Mouse (Mus musculus) intestine, embryonic 15.5 days (tissue): ENCODE results near the gene Mrpl45. TPM values are rescaled to one million over a fixed set of nuclear protein-coding genes. Genes with fewer than 3 reads are reported as not detected.
A peak's percentile ranks its signal among the peaks of the same experiment; 100 is the strongest.

ENCODE experiments used
- ATAC-seq: fragments of 200-750 bp; cut with Nextera tagmentation; 2 replicates; pipeline ENCODE4 v1.8.0; 2017; ENCODE audit warnings: moderate TSS enrichment, moderate library complexity
- H3K27ac ChIP-seq: fragments of 300-500 bp; sonication (generic); 2 replicates; pipeline ENCODE4 v1.5.1; 2015; ENCODE audit warnings: mild to moderate bottlenecking, inconsistent platforms
- H3K27me3 ChIP-seq: fragments of 300-500 bp; sonication (generic); replicated peaks from 2 replicates; pipeline ENCODE4 v1.6.1; 2015; ENCODE audit warnings: inconsistent platforms
- H3K36me3 ChIP-seq: fragments of 300-500 bp; sonication (generic); 2 replicates; pipeline ENCODE4 v1.6.1; 2015; ENCODE audit warnings: inconsistent platforms
- H3K4me1 ChIP-seq: fragments of 300-500 bp; sonication (generic); replicated peaks from 2 replicates; pipeline ENCODE4 v1.6.1; 2015; ENCODE audit warnings: inconsistent platforms
- H3K4me2 ChIP-seq: fragments of 300-500 bp; sonication (generic); replicated peaks from 2 replicates; pipeline ENCODE4 v1.6.1; 2015; ENCODE audit warnings: mild to moderate bottlenecking, inconsistent platforms
- H3K4me3 ChIP-seq: fragments of 300-500 bp; sonication (generic); replicated peaks from 2 replicates; pipeline ENCODE4 v1.5.1; 2015; ENCODE audit warnings: inconsistent platforms
- H3K9ac ChIP-seq: fragments of 300-500 bp; sonication (generic); 2 replicates; pipeline ENCODE4 v1.6.1; 2015; ENCODE audit warnings: inconsistent platforms
- H3K9me3 ChIP-seq: fragments of 300-500 bp; sonication (generic); 2 replicates; pipeline ENCODE4 v1.6.1; 2016; ENCODE audit warnings: inconsistent platforms
- WGBS: fragments of 180-500 bp; shearing (Covaris S2); methylation state at CpG from one replicate; pipeline ENCODE4 v1.1.7; 2015; 5-methylcytosine and 5-hydroxymethylcytosine counted together
- polyA plus RNA-seq: library from polyadenylated mRNA; unstranded; fragments of >200 nt; fragmentation: Nextera tagmentation; extraction: Ambion mirVana; gene quantifications from 2 replicates; pipeline ENCODE4 v1.2.1, GENCODE M21; 2015

Gene Mrpl45
- polyA plus RNA-seq, 1 experiment from 2014 or later = 60.3 TPM

- Histone ChIP-seq H3K27ac (peak within 1 kb of the TSS; percentile 97), H3K4me1 (peaks cover 13% of the 10 kb centered on the region), H3K9ac (peak within 1 kb of the TSS; percentile 100), H3K9me3 (no peaks in the 10 kb centered on the region), H3K4me3 (peak within 1 kb of the TSS; percentile 100), H3K36me3 (no peaks in the 10 kb centered on the region), H3K4me2 (peak within 1 kb of the TSS; percentile 72), H3K27me3 (no peaks in the 10 kb centered on the region)
- WGBS = under 1% methylated on average over 32 of the region's 83 CpGs
- ATAC-seq = peak; percentile 80
Measured at GRCm38 (mm10) chr11:97280216-97280861, 35.2 kb upstream of the Mrpl45 start, which contains the start of gene Npepps. TSS of gene Npepps (minus strand) at chr11:97280638.

- no peak overlapping the region for H3K4me3 ChIP-seq
- no peak overlapping the region for H3K9ac ChIP-seq
- H3K9me3 ChIP-seq = no peaks in the 10 kb centered on the region
- H3K27ac ChIP-seq = no peak overlapping the region
- H3K36me3 ChIP-seq = no peaks in the 10 kb centered on the region
- H3K4me2 ChIP-seq = no peak overlapping the region
- H3K4me1 ChIP-seq = peaks cover 13% of the 10 kb centered on the region
- H3K27me3 ChIP-seq = no peaks in the 10 kb centered on the region
- WGBS = 69% methylated on average over 6 of the region's 6 CpGs
- ATAC-seq = no peak
Measured at GRCm38 (mm10) chr11:97282179-97282578, 33.3 kb upstream of the Mrpl45 start.

- Histone ChIP-seq H3K27me3 (no peaks in the 10 kb centered on the region), H3K4me2 (no peak overlapping the region), H3K9ac (no peak overlapping the region), H3K9me3 (no peaks in the 10 kb centered on the region), H3K27ac (no peak overlapping the region), H3K4me3 (no peak overlapping the region), H3K36me3 (no peaks in the 10 kb centered on the region), H3K4me1 (0 out of 2 replicates have a peak, but pooled peaks cover 5% of the 10 kb centered on the region)
- no peak for ATAC-seq
- WGBS = 77% methylated on average over 4 of the region's 4 CpGs
Measured at GRCm38 (mm10) chr11:97284854-97285253, 30.7 kb upstream of the Mrpl45 start.

GRCm38 (mm10) chr11:97285852-97286775, 29.4 kb upstream of the Mrpl45 start:
- 68% methylated on average over 9 of the region's 9 CpGs for WGBS
- Histone ChIP-seq H3K9me3 (no peaks in the 10 kb centered on the region), H3K4me2 (no peak overlapping the region), H3K36me3 (no peaks in the 10 kb centered on the region), H3K4me3 (no peak overlapping the region), H3K27me3 (no peaks in the 10 kb centered on the region), H3K27ac (no peak overlapping the region), H3K9ac (no peak overlapping the region), H3K4me1 (0 out of 2 replicates have a peak, but pooled peaks cover 5% of the 10 kb centered on the region)
- no peak for ATAC-seq

- Histone ChIP-seq H3K27me3 (no peaks in the 10 kb centered on the region), H3K4me2 (no peak overlapping the region), H3K36me3 (no peaks in the 10 kb centered on the region), H3K9me3 (no peaks in the 10 kb centered on the region), H3K4me3 (no peak overlapping the region), H3K4me1 (0 out of 2 replicates have a peak, but pooled peaks cover 5% of the 10 kb centered on the region), H3K27ac (no peak overlapping the region), H3K9ac (no peak overlapping the region)
- WGBS = 42% methylated on average over 6 of the region's 6 CpGs
- no peak for ATAC-seq
Measured at GRCm38 (mm10) chr11:97286973-97287372, 28.5 kb upstream of the Mrpl45 start.

- no peaks in the 10 kb centered on the region for H3K36me3 ChIP-seq
- ATAC-seq = no peak
- H3K9me3 ChIP-seq = no peaks in the 10 kb centered on the region
Measured at GRCm38 (mm10) chr11:97287643-97288042, 27.9 kb upstream of the Mrpl45 start.

GRCm38 (mm10) chr11:97289276-97290230, 26.0 kb upstream of the Mrpl45 start:
- WGBS = 55% methylated on average over 12 of the region's 12 CpGs
- no peak overlapping the region for H3K4me3 ChIP-seq
- no peak overlapping the region for H3K27ac ChIP-seq
- H3K4me1 ChIP-seq = 0 out of 2 replicates have a peak, but pooled peaks cover 5% of the 10 kb centered on the region
- no peak overlapping the region for H3K9ac ChIP-seq
- no peaks in the 10 kb centered on the region for H3K9me3 ChIP-seq
- H3K4me2 ChIP-seq = no peak overlapping the region
- H3K27me3 ChIP-seq = no peaks in the 10 kb centered on the region
- H3K36me3 ChIP-seq = no peaks in the 10 kb centered on the region
- no peak for ATAC-seq

More at GRCm38 (mm10) chr11:97287643-97288042, 27.9 kb upstream of the Mrpl45 start:
- no peak overlapping the region for H3K9ac ChIP-seq
- no peak overlapping the region for H3K4me3 ChIP-seq
- H3K27me3 ChIP-seq = no peaks in the 10 kb centered on the region
- H3K27ac ChIP-seq = no peak overlapping the region
- H3K4me1 ChIP-seq = 0 out of 2 replicates have a peak, but pooled peaks cover 5% of the 10 kb centered on the region
- H3K4me2 ChIP-seq = no peak overlapping the region

GRCm38 (mm10) chr11:97292731-97293130, 22.8 kb upstream of the Mrpl45 start:
- no peak for ATAC-seq
- H3K36me3 ChIP-seq = no peaks in the 10 kb centered on the region
- H3K27ac ChIP-seq = no peak overlapping the region
- no peaks in the 10 kb centered on the region for H3K4me1 ChIP-seq
- no peaks in the 10 kb centered on the region for H3K9me3 ChIP-seq
- no peak overlapping the region for H3K4me2 ChIP-seq
- H3K4me3 ChIP-seq = no peak overlapping the region
- 80% methylated on average over 1 of the region's 1 CpGs for WGBS
- no peaks in the 10 kb centered on the region for H3K27me3 ChIP-seq
- no peak overlapping the region for H3K9ac ChIP-seq

GRCm38 (mm10) chr11:97296542-97296941, 19.0 kb upstream of the Mrpl45 start:
- no peak overlapping the region for H3K4me3 ChIP-seq
- no peak overlapping the region for H3K9ac ChIP-seq
- no peaks in the 10 kb centered on the region for H3K36me3 ChIP-seq
- no peaks in the 10 kb centered on the region for H3K4me1 ChIP-seq
- no peak for ATAC-seq
- H3K9me3 ChIP-seq = no peaks in the 10 kb centered on the region
- 88% methylated on average over 3 of the region's 4 CpGs for WGBS
- H3K27me3 ChIP-seq = no peaks in the 10 kb centered on the region
- H3K4me2 ChIP-seq = no peak overlapping the region
- no peak overlapping the region for H3K27ac ChIP-seq

- no peak for ATAC-seq
- H3K9ac ChIP-seq = no peak overlapping the region
- 82% methylated on average over 2 of the region's 2 CpGs for WGBS
- no peak overlapping the region for H3K4me2 ChIP-seq
- no peak overlapping the region for H3K4me3 ChIP-seq
- no peaks in the 10 kb centered on the region for H3K9me3 ChIP-seq
- H3K4me1 ChIP-seq = 0 out of 2 replicates have a peak, but pooled peaks cover 6% of the 10 kb centered on the region
- H3K27me3 ChIP-seq = no peaks in the 10 kb centered on the region
- H3K36me3 ChIP-seq = no peaks in the 10 kb centered on the region
- H3K27ac ChIP-seq = no peak overlapping the region
Measured at GRCm38 (mm10) chr11:97299939-97300338, 15.6 kb upstream of the Mrpl45 start.

- 0 out of 2 replicates have a peak, but pooled peaks cover 6% of the 10 kb centered on the region for H3K4me1 ChIP-seq
- WGBS = 81% methylated on average over 16 of the region's 16 CpGs
- H3K36me3 ChIP-seq = no peaks in the 10 kb centered on the region
- no peak for ATAC-seq
- no peak overlapping the region for H3K4me3 ChIP-seq
- H3K9ac ChIP-seq = no peak overlapping the region
- no peaks in the 10 kb centered on the region for H3K27me3 ChIP-seq
- no peaks in the 10 kb centered on the region for H3K9me3 ChIP-seq
- no peak overlapping the region for H3K4me2 ChIP-seq
- no peak overlapping the region for H3K27ac ChIP-seq
Measured at GRCm38 (mm10) chr11:97301406-97301805, 14.1 kb upstream of the Mrpl45 start.
